Mouse (Mus musculus): Measurements from ENCODE around the gene Zmym4.
"Not testable (repeated sequence)": the region's sequence is repeated elsewhere in the genome, so short reads cannot be mapped to it uniquely, and the experiment has no call there.

The Zmym4 gene

DNA sequence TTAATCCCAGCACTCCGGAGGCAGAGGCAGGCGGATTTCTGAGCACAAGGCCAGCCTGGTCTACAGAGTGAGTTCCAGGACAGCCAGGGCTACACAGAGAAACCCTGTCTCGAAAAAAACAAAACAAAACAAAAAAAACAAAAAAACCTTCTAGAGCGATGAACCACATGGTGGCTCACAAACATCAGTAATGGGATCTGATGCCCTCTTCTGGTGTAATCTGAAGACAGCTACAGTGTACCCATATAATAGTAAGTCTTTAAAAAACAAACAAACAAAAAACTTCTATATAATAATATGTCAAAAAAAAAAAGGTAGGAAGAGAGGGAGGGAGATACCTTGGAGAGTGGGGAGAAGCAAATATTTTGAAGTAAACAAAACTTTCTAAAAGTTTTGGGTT lies 17.1 kb downstream of the Zmym4 start:
- intact Hi-C loops (cut with DNase I): not testable (repeated sequence)

DNA sequence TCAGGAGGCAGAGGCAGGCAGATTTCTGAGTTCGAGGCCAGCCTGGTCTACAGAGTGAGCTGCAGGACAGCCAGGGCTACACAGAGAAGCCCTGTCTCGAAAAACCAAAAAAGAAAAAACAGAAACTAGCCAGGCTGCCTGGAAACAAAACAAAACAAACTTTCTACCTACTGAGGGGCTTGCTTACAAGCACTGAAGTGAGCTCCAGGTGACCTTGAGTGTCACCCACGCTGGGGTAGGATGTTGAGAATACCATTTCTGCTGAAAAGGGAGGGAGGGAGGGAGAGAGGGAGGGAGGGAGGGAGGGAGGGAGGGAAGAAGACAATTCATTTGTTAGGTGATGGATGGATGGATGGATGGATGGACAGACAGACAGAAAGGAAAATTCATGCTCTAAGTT lies 24.5 kb downstream of the Zmym4 start:
- intact Hi-C loops (cut with DNase I): no loop called here

DNA sequence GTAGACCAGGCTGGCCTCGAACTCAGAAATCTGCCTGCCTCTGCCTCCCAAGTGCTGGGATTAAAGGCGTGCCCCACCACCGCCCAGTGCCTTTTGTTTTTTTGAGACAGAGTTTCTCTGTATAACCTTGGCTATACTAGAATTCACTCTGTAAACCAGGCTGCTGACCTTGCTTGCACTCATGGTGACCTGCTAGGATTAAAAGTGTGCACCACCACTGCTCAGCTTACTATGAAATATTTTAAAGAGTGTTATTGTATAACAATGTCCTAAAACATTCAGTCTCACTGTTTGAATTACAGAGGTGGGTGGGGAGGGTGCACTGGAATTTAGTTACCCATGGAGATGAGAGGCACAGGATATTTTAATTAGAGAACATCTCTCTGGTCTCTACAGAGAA lies 25.1 kb downstream of the Zmym4 start:
- intact Hi-C loops (cut with DNase I): no loop called here

DNA sequence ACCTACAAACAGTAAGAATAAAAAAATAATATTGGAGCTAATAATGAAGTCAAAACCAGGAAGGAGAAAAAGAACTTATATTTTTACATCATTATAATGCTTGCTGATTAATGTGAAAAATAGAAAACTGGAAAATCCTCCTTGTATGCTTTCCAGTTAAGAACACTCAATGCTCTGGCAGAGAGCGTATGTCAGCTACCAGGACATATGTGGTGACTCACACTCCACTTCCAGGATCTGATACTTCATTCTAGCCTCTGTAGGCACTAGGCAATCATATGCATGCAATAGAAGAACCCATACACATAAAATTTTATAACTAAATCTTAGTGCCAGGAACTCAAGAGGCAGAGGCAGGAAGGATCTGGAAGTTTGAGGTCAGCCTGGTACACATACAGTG lies 40.2 kb downstream of the Zmym4 start:
- intact Hi-C loops (cut with DNase I): no loop called here

DNA sequence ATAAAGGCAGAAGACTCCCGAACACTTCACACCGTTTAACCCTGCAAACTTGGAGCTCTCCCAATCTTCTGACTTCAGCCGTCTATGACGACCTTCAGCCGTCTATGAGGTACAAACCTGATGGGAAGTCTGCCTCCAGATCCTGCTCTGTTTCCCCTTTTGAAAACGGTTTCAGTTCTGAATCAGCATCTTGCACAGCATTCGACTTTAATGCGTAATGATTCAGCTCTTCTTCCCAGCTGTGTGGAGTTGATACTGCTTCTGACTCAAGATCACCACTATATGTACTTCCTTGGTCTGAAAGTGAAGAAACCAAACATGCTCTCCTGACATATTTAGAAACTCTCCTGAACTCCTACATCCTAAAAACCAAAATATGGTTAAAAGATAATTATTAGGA lies 78.1 kb downstream of the Zmym4 start:
- intact Hi-C loops (cut with DNase I): no loop called here

DNA sequence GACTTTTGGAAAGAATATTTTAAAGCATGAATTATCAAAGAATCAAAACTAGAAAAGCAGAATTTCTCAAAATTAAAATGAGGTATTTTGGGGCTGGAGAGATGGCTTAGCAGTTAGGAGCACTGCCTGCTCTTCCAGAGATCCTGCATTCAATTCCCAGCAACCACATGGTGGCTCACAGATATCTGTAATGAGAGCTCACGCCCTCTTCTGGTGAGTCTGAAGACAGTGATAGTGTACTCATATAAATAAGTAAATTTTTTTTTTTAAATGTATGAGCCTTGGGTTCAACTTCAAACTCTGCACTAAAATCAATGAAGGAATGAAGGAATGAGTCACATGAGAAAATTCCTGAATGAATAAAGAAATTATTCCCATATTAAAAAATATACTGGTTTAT lies 82.0 kb downstream of the Zmym4 start:
- intact Hi-C loops (cut with DNase I): no loop called here

DNA sequence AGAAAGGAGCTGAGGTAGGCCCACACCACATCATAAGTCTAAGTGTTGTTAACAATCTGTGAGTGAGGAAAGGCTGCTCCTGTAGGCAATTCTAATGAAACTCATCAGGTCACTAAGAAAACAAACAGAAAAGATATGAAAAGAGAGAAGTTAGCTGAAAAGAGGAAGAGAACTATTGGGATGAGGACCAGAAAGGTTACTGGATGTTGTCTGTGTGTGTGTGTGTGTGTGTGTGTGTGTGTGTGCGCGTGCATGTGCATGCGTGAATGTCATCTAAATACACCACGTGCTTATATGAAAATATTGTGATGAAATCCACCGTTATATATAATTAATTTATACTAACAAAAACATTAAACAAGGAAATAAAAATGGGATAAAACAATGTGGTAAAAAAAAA lies 84.3 kb downstream of the Zmym4 start:
- intact Hi-C loops (cut with DNase I): no loop called here

DNA sequence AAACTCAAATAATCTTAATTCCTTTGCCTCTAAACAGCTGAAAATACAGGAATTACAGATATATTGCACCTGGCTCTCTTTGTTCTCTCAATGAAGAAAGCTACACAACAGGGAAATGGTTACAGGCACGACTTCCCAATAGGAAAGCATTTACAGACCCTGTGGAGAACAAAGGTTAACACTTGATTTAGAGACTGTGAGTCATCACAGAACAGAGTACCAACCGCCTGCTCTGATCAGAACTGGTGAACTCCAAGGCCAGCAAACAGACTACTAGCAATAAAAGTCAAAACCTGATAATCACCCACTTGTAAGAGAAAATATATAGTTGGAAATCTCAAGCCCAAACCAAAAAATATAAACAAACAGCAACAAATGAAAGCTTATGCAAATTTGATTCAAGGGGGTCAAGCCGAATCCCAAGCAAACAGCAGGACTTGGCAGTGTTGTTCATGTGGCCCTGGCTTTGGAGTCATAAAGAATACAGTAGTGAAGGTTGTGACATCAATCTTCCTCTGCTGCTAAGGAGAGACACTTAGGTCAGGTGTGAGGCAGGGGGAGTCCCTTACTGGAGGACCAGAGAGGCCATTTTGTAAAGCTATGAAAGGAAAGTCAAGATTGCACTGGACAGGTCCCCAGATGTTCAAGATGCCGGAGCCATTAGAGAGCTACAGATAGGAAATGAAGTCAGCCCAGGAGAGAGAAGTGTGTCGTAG lies 88.2 kb downstream of the Zmym4 start:
- intact Hi-C loops (cut with DNase I): no loop called here

DNA sequence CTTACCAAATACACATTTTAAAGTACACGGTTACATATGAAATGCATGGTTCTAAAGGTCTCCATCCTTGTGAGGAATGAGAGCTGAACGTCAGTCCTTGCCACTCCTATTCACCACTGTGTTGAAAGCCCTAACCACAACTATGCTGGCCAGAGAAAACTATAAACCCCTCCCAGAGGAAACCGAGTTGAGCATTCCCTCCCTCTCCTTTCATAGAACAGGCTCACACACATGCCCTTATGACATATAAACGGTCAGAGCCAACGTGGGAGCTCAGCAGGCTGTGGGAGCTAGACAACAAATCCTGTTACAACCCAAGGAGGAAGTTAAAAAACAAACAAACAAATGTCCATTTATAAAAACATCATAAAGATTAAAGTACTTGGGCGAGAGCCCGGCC lies 95.2 kb downstream of the Zmym4 start:
- intact Hi-C loops (cut with DNase I): no loop called here

DNA sequence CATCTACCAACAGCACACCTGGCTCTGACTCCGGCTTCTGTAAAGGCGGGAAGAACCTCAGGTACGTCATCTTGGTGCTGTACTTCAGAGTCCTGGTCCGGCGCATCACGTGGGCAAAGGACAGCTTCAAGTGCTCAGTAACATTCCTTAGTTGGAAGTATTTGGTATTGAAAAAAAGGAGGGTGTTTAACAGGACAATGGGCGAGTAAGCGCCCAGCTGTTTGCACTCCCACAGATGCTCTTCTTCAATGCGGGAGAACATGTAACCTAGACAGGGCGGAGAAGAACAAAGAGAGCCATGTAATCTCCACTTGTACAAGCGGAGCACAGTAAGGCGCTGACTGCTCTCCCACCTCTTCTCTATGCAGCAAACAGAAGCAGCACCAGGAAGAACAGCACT lies 99.2 kb downstream of the Zmym4 start:
- intact Hi-C loops (cut with DNase I): no loop called here

DNA sequence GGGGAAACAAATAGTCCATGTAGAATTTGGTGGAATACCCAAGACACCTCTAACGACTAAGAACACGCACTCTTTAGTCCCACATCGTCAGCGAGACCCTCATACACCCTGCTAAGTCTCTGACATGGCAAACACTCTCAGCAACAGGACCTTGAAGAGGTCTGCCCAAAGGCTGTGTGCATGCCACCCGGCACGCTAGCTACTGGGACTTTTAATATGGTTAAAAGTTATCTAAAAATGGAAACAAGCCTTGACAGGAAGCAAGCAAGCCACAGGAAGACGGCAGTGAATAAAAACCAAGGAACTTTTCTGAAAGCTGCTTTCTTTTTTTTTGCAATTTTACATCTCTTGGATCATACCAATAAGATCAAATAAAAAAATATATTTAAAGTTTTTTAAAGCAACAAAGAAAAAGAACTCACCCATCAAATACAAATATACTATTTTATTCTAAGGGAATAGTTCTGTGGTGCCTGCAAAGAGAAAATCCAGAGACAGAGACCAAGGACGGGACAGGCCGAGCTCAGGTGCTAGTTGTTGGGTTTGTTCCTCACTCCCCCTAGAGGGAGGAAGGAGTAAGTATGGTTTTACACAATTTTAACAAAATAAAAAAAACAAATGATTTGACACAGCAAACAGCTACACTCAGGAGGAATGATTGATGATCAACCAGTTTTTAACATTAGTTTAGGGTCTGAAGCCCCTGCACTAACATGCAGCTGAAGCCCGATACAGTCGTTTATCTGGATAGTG lies 106.2 kb downstream of the Zmym4 start:
- intact Hi-C loops (cut with DNase I): no loop called here

DNA sequence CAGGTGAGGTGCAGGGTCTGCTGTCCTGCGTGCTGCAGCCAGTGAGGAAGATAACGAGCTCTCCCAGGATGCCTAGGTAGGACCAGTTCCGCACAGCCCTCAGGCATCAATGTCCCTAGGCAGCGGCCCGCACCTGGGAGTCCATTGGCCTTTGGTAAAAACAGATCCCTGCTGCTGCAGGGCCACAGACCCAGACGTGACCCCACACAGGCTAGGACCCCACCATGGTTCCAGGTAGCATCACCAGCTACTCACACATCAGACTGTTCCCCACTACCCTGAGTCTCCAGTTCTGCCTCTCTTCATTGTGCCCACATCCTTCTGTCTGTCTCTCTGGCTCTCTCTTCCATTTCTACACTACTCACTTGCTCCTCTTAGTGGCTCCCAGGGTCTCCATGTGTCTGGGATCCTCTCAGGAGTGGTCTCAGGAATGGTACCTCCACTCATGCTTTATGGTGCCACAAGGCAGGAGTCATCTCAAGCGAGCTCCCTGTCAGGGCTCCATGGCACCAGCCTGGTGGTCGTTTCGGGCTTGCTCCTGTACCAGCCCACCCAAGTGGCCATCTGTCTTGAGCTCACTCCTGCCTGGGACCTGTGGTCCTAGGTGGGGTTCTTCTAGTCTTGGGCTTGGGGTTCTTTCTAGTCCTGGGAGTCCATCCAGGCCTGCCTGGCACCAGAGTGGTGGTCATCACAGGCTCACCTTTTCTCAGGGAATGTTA lies 107.5 kb downstream of the Zmym4 start:
- intact Hi-C loops (cut with DNase I): no loop called here

DNA sequence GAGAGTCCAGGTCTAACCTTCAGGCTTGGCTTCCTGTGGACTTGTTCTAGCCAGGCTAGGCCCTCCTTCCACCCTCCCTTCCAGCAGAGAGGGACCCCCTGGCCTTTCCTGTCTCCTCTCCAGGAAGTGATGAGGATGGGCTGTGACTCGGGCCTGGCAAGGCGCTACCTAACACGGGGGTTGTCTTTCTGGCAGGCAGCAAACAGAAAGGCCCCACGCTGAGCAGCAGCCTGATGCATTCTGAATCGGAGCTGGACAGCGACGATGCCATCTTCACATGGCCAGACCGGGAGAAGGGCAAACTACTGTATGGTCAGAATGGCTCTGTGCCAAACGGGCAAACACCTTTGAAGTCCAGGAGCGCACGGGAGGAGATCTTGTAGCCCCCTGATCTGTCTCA lies 115.0 kb downstream of the Zmym4 start:
- intact Hi-C loops (cut with DNase I): no loop called here

DNA sequence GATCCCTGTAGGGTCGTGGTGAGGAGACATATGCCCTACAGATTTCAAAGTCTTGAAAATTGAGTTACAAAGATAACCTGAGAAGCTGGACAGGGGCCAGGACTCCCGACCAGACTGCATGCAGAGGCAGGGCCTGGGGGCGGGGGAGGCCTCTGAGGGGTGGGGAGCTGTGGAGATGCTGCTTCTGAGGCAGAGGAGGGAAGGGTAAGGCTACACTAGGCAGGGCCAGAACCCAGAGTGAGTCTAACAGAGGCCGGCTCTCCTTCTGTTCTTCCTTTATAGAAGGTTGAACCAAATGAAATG lies 117.2 kb downstream of the Zmym4 start:
- intact Hi-C loops (cut with DNase I): no loop called here

DNA sequence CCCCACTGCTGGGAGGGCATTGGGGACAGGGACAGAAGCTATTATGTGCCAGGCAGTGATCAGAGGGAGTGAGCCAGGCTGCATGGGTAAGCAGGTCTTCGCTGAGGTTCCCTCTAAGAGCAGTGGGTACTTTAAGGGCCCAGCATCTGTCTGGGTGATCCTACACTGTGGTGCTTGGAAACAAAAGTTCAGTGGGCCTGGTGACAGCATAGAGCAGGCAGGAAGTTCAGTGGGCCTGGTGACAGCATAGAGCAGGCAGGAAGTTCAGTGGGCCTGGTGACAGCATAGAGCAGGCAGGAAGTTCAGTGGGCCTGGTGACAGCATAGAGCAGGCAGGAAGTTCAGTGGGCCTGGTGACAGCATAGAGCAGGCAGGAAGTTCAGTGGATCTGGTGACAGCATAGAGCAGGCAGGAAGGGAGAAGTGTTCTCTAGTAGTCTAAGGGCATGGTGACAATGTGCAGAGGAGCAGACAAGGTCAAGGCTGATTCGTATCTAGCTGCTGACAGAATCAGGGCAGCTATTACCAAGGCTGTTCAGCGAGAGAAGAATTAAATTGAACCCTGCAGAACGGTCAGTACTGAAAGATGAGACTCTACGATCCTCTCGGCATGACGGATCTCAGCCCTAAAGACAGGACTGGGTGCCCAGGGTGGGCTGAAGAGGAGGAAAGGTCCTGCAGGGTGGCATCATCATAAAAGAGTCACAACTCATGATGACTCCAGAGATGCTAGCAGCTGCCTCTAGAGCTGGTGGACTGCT lies 117.7 kb downstream of the Zmym4 start:
- intact Hi-C loops (cut with DNase I): no loop called here

DNA sequence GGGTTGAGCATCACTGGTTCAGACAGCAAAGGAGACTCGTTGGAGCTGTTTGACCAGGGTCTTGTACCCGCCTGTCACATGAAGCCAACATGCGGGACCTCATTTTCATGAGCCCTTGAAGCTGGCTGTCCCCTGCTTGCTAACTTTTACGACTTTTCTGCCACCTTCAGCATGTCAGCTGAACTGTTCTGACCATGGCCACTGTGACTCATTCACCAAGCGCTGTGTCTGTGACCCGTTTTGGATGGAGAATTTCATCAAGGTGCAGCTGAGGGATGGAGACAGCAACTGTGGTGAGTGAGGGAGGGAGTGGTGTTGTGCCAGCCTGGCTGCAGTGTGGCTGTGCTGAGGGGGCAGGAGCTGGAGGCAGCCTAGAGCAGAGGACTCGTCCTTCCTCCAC lies 121.0 kb downstream of the Zmym4 start:
- intact Hi-C loops (cut with DNase I): loop anchor here (5.0 kb wide), 1 partner anchor 95 kb away; the partner anchor contains the start of genes AU040320 and Ncdn

DNA sequence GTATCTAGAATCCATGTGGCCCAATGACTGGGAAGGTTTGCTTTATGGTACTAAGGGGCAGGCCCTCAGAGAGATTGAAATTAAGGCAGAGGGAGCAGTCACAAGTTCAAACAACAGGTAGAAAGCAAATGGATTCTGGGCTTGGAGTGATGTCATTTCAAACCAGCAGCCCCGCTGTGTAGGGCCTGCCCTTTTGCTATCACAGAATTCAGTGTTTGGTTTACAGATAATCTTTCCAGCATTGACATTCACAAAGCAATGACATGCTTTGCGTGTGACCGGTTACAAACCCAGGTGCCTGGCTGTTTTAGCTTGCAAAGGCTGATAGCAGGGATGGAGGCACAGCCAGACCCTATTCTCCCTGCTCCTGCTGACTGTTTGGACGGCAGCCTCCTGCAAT lies 122.3 kb downstream of the Zmym4 start:
- intact Hi-C loops (cut with DNase I): loop anchor here (5.0 kb wide), 1 partner anchor 93 kb away; the partner anchor contains the start of genes AU040320 and Ncdn

DNA sequence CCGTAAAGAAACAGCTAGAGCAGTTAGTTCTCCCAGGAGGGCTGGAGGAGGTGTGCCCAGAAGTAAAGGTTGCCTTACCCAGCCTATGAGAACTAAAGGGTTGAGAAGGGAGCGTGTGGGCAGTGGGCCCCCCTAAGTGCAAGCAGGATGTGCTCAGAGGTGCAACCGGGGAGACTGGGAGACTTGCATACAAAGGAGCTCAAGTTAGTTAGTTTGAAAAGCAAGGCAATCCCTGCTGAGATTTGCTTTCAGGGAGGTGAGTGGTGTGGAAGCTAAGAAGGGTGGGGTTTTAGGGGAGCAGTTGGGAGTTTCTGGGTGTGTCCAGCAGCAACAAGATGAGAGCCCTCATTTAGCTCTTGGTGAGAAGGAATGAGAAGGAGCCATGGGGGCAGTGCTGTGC lies 125.0 kb downstream of the Zmym4 start:
- intact Hi-C loops (cut with DNase I): loop anchor here (5.0 kb wide), 1 partner anchor 291 kb away; no protein-coding TSS in a partner anchor

DNA sequence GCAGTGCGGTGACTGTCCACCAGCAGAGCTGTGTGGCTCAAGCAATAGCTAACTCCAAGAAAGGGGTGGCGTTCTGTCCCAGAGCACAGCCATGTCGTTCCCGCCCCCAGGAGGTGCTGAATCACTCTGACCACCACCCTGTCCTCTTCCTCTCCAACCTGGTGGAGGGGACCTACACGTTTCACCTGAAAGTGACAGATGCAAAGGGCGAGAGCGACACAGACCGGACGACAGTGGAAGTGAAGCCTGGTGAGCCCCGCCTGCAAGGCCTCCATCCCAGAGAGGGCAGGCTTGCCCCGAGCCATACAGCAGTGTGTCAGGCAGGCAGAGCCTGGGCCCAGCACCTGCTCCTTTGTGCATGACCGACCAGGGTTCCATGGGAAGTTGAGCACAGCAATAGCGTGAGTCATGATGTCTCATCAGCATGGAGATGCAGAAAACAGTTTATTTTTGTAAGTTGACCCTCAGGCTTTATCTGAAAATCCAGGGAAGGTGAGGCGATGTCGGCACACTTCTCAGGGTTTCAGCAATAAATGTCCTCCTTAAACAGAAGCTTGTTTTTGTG lies 126.9 kb downstream of the Zmym4 start:
- intact Hi-C loops (cut with DNase I): loop anchor here (5.0 kb wide), 1 partner anchor 289 kb away; no protein-coding TSS in a partner anchor

DNA sequence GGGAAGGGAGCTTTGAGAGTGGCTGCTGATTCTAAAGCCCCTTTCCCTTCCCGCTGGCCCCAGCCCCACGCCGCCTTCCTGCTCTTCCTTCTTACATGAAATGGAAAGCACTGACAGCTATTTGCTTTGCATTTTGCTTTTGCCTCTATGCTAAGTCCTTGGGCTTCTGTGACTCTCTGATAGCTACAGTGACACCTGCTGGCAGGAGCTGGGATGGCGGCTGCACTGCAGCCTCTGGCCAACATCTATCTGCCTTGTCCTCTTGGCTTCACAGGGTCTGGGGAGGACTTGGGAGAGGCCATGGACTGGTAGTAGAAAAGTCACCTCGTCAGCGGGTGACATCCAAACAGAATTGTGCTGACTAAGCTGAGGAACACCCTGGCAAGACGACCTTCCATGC lies 128.1 kb downstream of the Zmym4 start:
- intact Hi-C loops (cut with DNase I): loop anchor here (5.0 kb wide), 2 partner anchors 93 to 288 kb away; no protein-coding TSS in a partner anchor

DNA sequence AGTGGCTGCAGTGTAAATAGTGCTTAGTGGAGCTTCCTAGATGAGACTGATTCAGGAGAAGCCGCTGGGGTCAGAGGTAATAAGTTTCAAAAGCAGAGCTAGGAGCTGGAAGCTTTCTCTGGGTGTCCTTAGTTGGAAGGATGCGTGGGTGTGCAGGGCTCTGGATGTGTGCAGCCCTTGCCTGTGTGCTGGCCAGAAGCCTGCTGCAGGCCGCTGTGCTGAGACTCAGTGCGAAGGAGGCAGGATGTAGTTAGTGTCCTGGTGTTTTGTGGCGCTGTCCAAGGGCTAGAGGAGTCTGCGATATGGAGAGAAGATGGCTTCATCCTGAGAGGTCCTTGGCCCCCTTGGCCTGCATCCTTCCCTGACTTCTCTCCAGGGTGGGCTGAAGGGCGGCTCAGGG lies 129.1 kb downstream of the Zmym4 start:
- intact Hi-C loops (cut with DNase I): loop anchor here (5.0 kb wide), 1 partner anchor 91 kb away; no protein-coding TSS in a partner anchor
